Mouse (Mus musculus) liver, embryonic 14.5 days (tissue): ENCODE measurements around the gene Rsad2.

Experiments used
- CTCF ChIP-seq: IDR thresholded peaks from 2 replicates; pipeline ENCODE4 v1.5.1; 2016; ENCODE audit warnings: antibody characterized with exemption, low read depth, control low read depth
- EP300 ChIP-seq: IDR thresholded peaks from 2 replicates; pipeline ENCODE4 v1.6.1; 2016; ENCODE audit warnings: antibody characterized with exemption, low read depth

DNA sequence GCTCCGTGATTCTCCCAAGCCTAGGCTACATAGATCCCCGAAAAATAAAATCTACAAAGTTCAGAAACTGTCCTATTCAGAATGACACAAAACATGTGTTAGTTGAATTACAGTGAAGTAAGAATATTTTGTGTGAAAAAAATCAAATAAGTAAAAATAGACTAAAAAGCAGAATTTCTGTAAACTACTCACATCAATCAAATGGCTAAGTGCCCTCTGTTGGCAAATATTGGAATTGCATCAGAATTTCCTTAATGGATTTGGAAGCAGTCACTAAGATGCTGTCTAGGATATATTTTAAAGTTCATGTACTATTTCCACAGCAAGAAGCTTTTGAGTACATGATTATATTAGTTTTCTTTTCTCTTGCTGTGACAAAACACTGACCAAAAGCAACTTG, 31.4 kb downstream of the Rsad2 start:
- TF ChIP-seq CTCF = peak; percentile 52; the same call in 1 of the 2 replicates
- TF ChIP-seq EP300 = no peak
